Mouse (Mus musculus) inflammation-experienced regulatory T-cells, adult 6 months (primary cell): ENCODE measurements around the gene Opn4. TPM values are rescaled to one million over a fixed set of nuclear protein-coding genes. Genes with fewer than 3 reads are reported as not detected.

Experiments used
- ATAC-seq: one replicate; pipeline ENCODE4 v1.8.0; 2017
- polyA plus RNA-seq, 3 experiments: library from polyadenylated mRNA; unstranded; fragments of 100-300 nt; shearing (Covaris generic); gene quantifications; one replicate each; pipeline ENCODE4 v1.2.1; 2017

Opn4 gene
- polyA plus RNA-seq, 3 experiments from 2014 or later: not detected

DNA sequence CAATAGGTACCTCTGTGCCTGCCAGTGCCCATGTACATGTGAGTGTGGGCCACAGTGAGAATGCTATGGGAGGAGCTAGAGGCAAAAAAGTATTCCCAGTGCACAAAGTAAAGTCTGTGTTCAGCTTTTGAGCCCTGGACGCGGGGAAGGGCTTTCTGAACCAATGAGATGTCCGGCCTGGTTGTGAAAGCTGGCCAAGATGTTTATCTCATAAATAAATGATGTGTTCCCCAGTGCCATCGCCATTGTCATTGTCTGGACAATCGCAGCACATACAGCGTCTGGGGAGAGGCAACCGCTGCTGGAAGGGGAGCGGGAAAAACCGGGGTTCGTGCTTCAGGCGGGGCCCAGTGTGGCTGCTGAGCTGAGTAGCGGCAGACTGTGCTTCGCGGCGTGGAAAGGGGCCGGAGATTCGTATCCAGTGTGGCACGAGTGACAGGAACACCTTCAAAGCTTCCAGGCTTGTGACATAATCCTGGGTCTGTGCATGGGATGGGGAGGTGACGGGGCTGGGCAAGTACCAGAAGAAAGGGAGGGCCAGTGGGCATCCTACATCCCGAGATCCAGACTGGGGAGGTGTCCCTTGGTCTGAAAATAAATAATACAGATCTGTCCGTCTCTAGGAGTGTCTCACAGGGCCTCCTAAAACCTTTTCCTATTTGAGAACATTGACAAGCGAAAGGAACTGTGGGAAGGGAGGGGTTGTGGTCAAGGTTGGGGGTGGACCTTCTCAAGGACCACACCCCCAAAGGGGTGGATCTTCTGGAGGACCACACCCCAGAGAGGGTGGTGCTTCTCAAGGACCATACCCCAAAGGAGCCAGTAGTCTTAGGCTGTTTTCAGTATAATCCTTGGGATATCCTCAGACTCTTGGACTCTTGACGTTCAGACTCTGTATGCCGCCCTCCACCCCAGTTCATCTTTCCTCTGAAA, 8.9 kb downstream of the Opn4 start:
- ATAC-seq: no peak

DNA sequence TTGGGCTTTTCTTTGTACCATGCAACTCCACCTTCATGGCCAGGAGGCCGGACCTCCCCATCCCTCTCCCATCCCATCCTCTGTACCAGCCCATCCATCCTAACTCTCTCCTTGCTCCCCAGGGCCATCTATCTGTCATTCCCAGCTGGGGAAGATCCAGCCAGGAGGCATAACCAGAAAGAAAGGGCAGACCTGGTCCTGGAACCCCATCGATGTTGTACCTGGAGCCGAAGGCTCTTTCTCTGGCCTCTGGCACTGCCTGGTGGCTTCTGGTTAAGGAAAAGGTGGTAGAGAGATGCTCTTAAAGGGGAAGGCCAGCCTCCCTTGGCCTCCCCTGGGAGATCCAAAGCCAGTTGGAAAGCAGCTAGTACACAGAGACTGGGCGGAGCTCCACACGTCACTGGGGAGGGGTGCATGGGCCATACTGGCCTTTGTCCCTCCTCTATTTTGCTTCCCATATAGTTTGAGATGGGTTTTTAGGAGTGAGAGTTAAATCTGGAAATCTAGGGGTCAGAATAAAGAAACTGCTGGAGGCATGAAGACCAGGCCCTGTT, 9.8 kb downstream of the Opn4 start:
- ATAC-seq: no peak

DNA sequence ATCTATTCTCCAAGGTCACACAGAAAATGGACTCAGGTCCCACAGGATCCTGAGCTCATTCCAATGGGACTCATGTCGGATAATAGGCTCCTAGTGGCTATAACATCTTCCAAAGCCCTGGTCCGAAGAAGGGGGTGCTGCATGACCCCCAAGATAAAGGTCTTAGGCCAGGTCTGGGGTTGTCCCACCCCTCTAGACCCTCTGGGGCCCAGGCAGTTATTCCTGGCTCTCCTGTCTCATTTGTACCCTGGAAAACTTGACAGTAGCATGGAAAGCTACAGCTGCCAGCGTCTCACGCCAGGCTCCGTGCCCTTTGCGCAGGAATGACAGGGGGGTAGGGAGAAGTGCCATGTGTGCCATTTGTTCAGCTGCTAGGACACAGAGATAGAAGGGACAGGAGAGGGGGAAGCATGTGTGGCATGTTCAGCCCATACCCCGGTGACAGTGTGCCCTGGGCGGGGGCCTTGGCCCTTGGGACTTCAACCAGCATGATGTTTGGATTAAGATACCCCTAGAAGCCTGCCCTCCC, 10.7 kb downstream of the Opn4 start:
- no peak for ATAC-seq

DNA sequence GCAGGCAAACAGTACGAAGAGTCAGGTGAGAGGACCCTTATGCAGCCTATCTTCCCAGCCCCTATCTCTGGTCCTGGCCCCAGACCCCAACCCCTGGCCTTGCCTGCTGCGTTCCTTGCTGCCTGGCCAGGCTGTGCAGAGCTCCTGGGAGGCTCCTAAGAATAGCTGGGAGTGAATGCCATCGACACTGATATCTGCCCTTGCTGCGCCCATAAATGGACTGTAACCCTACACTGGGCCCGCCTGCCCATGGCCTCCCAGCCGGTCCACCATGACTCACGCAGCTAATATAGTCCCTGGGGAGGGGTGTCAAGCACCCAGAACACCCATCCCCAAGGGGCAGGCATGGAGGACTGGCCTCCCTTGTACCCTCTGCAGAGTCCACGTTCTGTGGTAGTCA, 11.4 kb downstream of the Opn4 start, which contains the start of gene Ldb3:
Gene Ldb3, minus strand, starts transcription at position 185 of the 400 bp plus-strand sequence.
- no peak for ATAC-seq

DNA sequence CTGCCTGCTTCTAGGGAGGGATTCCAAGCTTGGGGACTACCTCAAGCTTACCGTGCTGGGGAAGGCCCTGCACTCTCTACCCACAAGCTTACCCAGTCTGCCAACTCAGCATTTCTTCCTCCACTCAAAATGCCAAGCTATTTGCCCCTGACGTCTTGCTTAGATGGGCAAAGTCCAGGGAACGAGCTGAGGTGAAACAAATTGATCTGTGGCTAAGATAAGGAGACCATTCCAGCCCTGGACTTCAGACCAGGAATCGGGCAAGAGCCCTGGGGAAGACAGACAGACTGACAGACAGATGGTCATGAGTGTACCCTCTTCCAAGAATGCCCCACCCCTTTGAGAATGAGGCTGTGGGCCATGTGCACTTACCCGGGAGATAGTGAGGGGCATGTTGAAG, 11.9 kb downstream of the Opn4 start:
- ATAC-seq: no peak

DNA sequence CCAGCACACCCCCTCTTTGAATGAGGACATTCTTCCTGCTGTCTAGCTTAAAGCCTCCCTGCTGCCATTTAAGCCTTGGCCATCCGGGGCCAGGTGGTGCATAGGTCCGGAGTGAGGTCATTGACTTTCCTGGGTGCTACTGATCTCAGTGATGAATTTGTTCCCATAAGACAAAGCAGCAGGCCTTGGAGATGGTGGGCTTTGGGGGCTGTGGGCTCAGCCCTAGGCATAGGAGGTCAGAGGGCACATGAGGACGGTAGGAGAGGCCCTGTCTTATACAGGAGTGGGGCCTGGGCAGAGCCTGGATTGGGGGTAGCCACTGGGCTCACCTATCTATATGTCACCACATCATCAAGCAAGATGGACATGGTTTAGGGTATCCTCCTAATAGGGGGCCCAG, 13.1 kb downstream of the Opn4 start:
- ATAC-seq: no peak

DNA sequence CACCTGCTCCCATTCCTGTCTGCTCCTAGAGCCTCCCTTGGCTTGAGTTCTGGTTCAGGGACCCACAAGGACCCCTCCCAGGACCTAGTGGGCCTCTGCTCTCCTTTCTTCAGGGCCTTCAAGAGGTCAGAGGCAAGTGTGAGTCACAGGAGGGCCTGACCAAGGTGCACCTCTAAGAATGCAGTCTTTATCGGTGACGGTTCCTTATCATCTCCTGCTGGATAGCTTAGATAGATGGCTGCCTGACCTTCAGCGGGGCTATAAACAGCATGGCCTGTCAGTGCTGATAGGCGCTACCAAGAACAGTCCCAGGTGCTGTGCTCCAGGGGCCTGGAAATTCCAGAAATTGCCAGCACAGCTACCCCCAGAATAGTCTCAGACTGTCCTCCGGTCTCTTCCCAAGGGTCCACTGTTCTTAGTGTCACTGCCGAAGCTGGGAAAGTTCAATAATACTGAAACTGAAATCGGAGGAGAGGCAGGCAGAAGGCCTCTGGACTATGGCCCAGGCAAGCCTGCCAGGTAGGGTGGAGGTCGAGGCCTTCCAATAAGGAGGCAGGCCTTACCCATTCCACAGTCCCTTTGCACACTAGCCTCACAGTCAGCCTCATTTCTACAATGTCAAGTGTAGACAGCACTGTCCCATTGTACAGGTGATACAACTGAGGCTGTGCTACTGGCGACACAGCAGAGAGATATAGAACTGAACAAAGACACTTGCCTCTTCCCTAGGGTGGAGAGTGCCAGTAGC, 14.4 kb downstream of the Opn4 start:
- ATAC-seq: no peak

DNA sequence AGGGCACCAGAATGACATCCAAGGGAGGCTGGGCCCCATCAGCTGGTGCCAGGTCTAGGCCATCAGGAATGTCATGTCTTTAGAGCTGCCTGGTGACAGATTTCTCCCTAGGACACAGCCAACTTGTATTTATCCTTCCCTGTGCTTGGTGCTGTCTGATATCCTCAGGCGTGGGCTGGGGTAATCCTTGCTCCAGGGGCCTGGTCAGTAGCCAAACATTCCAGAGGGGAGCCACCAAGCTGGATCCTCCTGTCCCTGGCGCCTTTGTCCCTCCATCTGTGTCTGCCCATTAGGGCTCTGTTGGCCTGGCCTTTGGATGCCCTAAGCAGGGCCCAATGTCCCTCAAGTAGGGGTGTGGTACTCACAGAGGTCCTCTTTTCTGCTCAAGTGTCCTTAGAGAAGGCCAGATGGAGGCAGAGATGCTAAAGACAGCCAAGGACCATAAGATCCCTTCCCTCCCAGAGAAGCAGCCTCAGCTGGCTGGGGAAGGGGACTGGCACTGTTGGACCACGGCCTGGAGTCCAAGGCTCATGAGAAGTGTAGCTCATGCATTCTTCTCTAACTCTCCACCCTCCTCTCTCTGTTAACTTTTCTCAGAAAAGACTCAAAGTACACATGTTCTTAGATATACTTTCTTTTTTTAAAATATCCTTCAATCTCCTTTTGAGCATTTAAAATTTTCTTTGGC, 17.1 kb downstream of the Opn4 start:
- no peak for ATAC-seq

DNA sequence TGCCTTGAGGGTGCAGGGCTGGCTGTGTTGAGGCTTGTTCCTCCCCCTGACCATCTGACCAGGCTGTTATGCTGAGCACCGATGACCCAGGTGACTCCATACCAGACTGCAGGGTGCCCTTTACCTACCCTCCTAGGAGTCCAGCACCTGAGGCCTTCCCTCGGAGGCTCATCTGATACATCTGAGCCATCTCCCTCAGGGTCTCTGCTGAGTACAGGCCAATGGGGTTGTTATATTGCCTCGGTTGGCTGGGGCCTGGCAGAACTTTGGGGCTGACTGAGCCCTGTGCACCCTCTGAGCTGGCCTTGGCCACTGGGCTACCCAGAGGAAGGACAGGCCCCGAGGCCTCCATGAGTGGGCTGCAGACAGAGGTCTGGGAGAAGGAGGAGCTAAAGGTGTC, 23.1 kb downstream of the Opn4 start:
- ATAC-seq: no peak

DNA sequence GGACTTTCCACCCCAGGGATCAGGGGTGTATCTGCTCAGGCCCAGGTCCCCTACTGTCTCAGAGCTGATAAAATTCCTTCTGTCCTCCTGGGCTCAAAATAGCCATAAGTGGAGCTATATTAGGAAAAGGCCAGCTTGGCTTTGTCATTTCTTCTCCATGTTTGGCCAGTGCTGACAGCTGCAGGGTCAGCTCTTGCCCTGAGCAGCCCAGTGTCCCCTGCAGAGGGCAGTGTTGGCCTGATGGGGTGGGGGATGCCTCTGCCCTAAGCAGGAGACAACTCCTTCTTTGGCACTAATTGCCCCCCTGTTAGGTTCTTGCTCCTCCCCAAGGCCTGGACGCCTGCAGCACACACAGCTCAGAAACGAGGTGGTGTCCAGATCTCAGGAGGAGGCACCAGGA, 25.9 kb downstream of the Opn4 start:
- no peak for ATAC-seq

DNA sequence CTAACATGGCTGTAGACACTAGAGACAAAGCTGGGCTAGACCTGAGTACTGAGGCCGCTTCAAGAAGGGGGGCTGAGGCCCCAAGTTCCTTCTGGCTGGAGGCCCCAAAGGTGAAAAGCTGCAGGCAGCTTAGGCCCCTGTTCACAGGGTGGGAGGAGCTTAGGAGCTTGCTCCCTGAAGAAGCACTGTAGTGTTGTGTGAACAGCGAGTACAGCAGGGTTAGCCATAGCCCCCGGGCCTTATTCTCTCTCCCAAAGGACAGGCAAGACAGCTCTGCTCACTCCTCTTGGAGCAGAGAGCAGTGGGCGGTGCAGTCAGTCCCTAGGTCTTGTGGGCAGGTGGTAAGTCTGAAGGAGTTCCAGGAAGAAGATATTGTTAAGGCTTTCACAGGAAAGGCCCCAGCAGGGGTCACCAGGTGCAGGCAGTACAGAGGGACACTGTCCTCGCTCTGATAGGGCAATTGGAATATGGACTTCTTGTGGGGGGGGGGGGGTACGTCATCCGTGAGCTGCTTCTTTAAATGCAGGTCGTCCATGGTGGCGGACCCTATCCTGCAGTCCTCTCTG, 26.5 kb downstream of the Opn4 start:
- no peak for ATAC-seq

DNA sequence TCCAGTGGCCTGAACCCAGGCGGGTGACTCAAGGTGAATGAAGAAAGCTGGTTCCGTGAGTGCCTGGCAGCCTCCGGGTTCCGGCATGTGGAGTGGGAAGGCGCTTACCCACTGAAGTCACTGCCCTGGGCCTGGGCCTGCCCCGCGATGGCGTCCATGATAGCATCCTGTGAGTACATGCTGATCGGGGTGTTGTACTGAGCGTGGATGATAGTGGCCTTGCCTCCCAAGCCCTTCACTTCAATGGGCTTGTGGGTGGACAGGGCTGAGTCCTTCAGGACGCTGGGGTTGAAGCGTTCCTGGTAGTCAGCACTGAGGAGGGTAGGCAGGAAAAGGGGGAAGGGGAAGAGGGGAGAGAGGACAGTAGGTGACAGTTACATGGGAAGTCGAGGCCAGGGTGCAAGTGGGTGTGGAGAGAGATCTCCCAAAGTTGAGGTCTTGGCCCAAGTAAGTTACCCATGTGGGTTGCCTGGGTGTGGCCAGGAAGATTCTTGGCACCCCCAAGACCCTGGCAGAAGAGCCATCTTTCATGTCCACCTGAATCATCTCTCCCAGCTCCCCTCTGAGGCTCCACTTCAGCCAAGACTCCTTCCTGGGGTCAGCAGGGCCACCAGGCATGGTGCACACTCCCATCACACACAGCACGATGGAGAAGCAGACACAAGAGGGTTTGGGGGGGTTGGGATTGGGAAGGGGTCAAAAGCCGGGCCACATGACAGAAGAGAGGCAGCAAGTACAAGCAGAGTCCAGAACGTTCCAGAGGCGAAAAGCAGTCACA, 28.1 kb downstream of the Opn4 start:
- ATAC-seq: no peak

DNA sequence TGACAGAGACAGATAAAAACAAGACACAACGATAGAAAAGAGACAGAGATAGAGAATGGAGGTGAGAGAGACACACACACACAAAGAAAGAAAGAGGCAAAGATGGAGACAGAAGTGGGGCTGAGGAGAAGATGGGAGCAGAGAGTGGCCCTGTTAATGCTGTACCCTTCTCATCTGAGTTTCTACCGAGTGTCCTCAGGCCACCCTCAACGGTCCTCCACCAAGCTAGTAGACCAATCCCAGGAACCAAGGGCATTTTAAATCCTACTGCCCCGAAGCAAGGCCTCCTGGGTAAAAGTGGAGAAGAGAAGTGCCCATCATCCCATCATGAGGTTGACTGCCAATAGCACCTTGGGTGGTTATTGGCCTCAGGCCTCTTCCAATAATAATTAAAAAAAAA, 29.0 kb downstream of the Opn4 start:
- no peak for ATAC-seq

DNA sequence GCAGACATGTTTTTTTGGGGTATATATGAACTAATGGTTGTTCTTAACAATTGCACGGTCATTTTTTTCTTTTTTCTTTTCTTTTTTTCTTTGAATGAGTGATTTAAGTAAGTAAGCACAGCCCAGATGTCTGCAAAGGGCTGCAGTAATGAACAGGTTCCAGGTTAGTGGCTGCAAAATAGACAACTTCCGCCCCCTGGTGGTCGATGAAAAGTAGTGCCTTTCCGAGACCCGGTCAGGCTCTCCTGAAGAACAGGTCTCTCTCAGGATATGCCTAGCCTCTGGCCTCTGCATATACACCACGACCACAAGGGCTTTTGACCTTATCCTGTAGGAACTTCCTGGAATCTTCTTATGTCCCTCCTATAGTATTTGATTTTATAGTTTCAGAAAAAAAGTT, 29.6 kb downstream of the Opn4 start:
- ATAC-seq: peak; percentile 38

DNA sequence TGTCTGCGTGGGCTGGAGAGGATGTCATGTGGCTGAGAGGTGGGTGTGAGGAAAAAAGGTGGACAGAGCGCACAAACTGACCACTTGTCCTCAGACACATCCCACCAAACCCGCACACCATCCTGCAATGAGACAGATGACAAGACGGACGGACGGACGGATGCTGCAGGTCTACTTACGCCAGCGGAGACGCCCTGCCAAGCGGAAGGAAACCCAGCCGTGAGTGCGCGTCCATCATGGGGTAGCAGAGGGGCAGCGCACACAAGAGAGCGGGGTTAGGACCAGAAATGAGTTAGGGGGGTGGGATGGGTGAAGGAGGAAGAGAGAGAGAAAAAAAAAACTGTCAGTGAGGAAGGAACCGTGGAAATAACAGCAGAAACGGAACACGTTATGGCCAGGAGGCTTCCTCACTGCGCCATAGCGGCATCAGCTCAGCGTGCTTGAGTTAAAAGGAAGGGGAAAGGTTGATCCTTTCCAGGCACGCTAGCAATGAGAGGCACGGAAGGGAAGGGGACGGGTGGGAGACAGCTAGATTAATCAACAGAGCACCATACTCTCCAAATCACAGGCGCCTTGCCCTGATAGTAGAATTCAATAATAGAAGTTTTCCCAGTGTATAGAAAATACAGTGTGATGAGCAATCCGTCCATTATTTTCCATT, 30.3 kb downstream of the Opn4 start:
- ATAC-seq: no peak

DNA sequence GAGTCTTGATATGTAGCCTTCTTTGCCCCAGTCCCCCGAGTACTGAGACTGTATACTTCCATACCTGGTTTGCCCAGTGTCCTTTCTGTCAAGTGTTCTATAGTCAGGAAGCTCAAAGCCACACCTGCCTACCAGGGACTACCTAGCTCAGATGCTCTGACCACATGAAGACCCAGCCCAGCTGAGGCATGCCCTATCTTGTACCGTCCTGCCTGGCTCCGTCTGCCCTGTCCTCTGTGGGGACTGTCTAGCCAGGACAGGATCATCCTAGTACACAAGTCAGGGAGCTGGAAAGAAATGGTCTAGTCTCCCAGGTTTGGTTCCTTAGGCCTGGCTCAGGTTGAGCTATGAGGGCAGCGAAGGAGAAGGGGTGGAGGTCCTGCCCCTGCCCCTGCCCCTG, 31.3 kb downstream of the Opn4 start:
- no peak for ATAC-seq

DNA sequence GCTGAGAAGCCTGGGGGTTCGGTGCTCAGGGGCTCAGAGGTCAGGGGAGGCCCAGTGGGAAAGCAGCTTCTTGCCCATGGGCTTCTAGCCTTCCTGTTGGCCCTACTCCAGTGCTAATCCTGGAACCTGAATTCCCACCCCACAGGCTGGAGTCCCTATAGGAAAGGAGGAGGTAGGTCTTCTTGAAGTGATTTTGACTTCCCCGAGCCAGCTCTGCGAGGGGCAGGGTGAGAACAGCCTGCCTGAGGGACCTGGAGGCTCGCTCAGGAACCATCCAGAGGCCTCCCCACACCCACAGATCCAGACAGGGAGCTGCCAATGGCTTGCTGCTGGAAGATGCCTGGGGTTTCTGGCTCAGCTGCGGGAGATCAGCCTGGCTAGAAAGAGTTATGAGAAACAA, 32.2 kb downstream of the Opn4 start:
- ATAC-seq: no peak

DNA sequence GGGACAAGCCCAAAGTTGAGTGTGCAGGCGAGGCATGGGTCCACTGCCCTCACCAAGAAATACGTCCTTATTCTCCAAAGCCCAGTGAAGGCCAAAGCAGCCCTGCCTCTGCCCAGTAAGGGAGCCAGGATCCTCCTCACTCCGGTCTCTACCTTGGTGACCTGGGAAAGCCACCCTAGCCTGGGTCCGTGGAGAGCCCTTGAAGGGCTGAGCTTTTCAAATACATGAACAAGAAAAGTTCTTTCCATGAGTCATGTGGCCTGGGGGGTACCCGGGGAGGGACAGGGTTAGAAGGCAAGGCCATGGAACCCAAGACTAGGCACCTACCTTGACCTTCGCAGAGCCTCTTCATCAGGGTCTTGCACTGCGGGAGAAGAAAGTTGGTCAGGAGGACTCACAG, 33.4 kb downstream of the Opn4 start:
- ATAC-seq: no peak

DNA sequence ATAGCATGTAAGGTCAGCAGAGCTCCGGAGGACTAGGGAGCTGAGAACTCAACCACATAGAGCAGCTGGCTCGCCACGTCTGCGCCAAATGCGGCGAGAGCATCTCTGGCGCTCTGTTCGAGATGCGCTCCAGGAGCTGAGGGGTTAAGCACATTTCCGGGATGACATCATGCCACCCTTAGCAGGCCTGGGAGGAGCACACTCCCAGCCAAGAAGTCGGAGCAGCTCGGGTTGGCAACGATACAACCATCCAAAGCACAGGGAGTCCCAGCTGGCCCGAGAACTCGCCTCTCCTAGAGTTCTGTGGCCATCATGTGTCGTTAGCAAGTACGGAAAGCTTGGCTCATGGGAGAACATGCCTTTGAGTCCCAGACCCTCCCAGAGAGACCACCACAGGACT, 34.2 kb downstream of the Opn4 start:
- ATAC-seq: no peak

DNA sequence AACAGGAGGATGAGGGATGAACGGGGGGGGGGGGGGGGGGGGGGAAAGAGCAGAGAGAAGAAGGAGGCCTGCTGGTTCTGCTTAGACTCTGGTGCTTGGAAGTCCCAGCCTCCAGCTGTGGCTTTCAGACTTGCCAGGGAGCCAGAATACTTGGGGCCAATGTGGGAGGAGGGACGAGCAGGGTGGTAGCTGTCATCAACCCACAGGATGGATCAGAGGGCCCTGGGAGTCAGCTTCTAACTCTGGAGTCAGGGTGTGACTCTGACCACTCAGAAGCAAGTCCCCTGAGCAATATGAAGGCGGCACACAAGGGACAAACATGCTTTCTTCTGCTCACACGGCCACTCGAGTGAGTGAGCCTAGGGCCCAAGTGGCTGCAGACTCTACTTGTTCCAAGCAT, 35.3 kb downstream of the Opn4 start:
- no peak for ATAC-seq

DNA sequence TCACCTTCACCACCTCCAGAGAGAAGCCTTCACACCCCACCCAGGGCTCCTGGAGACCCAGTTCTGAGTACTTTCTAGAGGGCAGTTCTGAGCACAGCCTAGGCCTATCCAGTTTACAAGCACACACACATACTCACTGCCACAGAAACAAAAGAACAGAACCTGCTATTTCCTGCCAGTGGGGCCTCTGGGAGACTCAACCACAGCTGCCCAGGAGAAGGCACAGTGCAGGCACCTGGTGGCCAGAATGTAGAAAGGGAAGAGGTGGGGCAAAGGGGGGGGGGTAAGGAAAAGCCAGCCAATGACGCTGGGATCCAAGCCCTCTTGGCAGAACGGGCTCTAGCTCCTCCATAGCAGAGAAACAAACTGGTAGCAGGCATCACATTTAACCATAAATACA, 37.5 kb downstream of the Opn4 start:
- ATAC-seq: no peak
